Mouse (Mus musculus): ENCODE results near the gene 3100002H09Rik. TPM values are rescaled to one million over a fixed set of nuclear protein-coding genes. Genes with fewer than 3 reads are reported as not detected.

3100002H09Rik gene
- polyA plus RNA-seq, 1 experiment from 2014 or later = 0.84 TPM

DNA sequence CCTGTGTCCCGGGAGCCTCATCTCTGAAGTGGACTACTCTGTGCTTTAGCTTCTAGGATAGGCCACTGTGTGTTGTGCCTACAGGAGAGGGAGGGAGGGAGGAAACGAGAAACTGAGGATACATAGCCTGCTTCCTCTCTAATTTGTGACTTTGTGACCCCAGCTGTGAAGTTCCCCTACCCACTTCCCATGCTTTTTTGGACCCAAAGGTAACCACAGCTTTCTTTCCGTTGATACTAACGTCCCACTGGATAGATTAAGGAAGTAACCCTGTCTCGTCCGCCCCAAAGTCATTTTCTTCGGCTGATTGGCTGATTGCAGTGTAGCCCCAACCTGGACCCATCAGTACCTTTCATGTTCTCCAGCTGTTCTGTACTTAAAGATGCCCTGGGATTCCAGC is 29.9 kb downstream of the 3100002H09Rik start:
- Histone ChIP-seq H3K9me3 (ENCODE audit: control insufficient read depth, low read length) (no peaks in the 10 kb centered on the region), H3K27ac (replicated peaks; ENCODE audit: low read depth, low read length) (no peak overlapping the region), H3K4me1 (ENCODE audit: control insufficient read depth, insufficient read depth, low read length) (peaks cover 9% of the 10 kb centered on the region), H3K27me3 (ENCODE audit: control insufficient read depth, insufficient read depth, low read length) (peaks cover 8% of the 10 kb centered on the region), H3K4me3 (replicated peaks; ENCODE audit: low read depth, low read length) (no peak overlapping the region), H3K9ac (replicated peaks; ENCODE audit: low read length) (no peak overlapping the region), H3K4me2 (ENCODE audit: low read length) (no peak overlapping the region), H3K36me3 (ENCODE audit: control insufficient read depth, insufficient read depth, low read length) (no peaks in the 10 kb centered on the region)
- ATAC-seq (ENCODE audit: low FRiP score, low TSS enrichment) = no peak
- DNase-seq = no peak
- 89% methylated on average over 7 of the region's 7 CpGs for WGBS

DNA sequence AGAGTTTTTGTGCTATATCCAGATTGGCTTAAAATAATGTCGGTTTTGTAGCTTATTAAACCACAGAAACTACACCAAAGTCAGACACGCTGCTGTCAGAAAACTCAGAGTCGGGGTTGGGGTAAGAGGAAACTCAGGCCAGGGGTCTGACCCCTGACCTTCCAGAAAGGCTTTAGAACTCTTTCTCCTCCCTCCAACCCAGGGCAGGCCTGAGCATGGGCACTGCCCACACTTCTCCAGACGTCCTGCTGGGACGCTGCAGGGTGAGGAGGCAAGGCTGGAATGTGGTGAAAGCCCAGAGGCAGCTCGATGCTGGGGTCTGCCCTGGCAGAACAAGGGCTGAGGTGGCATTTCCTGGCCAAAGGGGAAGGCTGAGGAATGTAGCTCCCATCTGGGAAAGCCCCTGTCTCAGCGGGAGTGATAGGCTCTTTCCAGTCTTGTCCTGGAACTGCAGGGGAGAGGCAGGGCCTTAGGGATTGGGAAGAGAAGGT is 34.6 kb downstream of the 3100002H09Rik start:
- WGBS = 8% methylated on average over 7 of the region's 7 CpGs
- Histone ChIP-seq H3K36me3 (ENCODE audit: control insufficient read depth, insufficient read depth, low read length) (no peaks in the 10 kb centered on the region), H3K4me1 (ENCODE audit: control insufficient read depth, insufficient read depth, low read length) (peaks cover 18% of the 10 kb centered on the region), H3K9ac (replicated peaks; ENCODE audit: low read length) (peak overlapping the region; percentile 70; the same call in 1 of the 2 replicates), H3K4me3 (replicated peaks; ENCODE audit: low read depth, low read length) (peak overlapping the region; percentile 43), H3K9me3 (ENCODE audit: control insufficient read depth, low read length) (no peaks in the 10 kb centered on the region), H3K27me3 (ENCODE audit: control insufficient read depth, insufficient read depth, low read length) (peaks cover 22% of the 10 kb centered on the region), H3K4me2 (ENCODE audit: low read length) (peak overlapping the region; percentile 97), H3K27ac (replicated peaks; ENCODE audit: low read depth, low read length) (no peak overlapping the region)
- ATAC-seq (ENCODE audit: low FRiP score, low TSS enrichment) (no peak), DNase-seq (peak; percentile 15)

- DNase-seq (peak; percentile 72), ATAC-seq (ENCODE audit: low FRiP score, low TSS enrichment) (peak; percentile 46; the same call in 1 of the 2 replicates)
- peaks cover 22% of the 10 kb centered on the region for H3K27me3 ChIP-seq (ENCODE audit: control insufficient read depth, insufficient read depth, low read length)
- H3K4me2 ChIP-seq (ENCODE audit: low read length) = peak overlapping the region; percentile 97
- no peak overlapping the region for H3K27ac ChIP-seq (replicated peaks; ENCODE audit: low read depth, low read length)
- peak overlapping the region; percentile 43 for H3K4me3 ChIP-seq (replicated peaks; ENCODE audit: low read depth, low read length)
- under 1% methylated on average over 61 of the region's 61 CpGs for WGBS
- H3K4me1 ChIP-seq (ENCODE audit: control insufficient read depth, insufficient read depth, low read length) = peaks cover 18% of the 10 kb centered on the region
- H3K36me3 ChIP-seq (ENCODE audit: control insufficient read depth, insufficient read depth, low read length) = no peaks in the 10 kb centered on the region
- H3K9me3 ChIP-seq (ENCODE audit: control insufficient read depth, low read length) = no peaks in the 10 kb centered on the region
- peak overlapping the region; percentile 70 for H3K9ac ChIP-seq (replicated peaks; ENCODE audit: low read length)
Observed at GRCm38 (mm10) chr4:124575269-124575954, 35.2 kb downstream of the 3100002H09Rik start.

GRCm38 (mm10) chr4:124573586-124573985 is 37.0 kb downstream of the 3100002H09Rik start:
- no peak overlapping the region for H3K4me3 ChIP-seq (replicated peaks; ENCODE audit: low read depth, low read length)
- 72% methylated on average over 4 of the region's 4 CpGs for WGBS
- no peaks in the 10 kb centered on the region for H3K9me3 ChIP-seq (ENCODE audit: control insufficient read depth, low read length)
- H3K27ac ChIP-seq (replicated peaks; ENCODE audit: low read depth, low read length) = no peak overlapping the region
- DNase-seq (no peak), ATAC-seq (ENCODE audit: low FRiP score, low TSS enrichment) (no peak)
- peaks cover 22% of the 10 kb centered on the region for H3K27me3 ChIP-seq (ENCODE audit: control insufficient read depth, insufficient read depth, low read length)
- no peaks in the 10 kb centered on the region for H3K36me3 ChIP-seq (ENCODE audit: control insufficient read depth, insufficient read depth, low read length)
- peaks cover 21% of the 10 kb centered on the region for H3K4me1 ChIP-seq (ENCODE audit: control insufficient read depth, insufficient read depth, low read length)
- no peak overlapping the region for H3K9ac ChIP-seq (replicated peaks; ENCODE audit: low read length)
- H3K4me2 ChIP-seq (ENCODE audit: low read length) = no peak overlapping the region

GRCm38 (mm10) chr4:124570977-124571376 is 39.6 kb downstream of the 3100002H09Rik start:
- no peak overlapping the region for H3K4me3 ChIP-seq (replicated peaks; ENCODE audit: low read depth, low read length)
- no peaks in the 10 kb centered on the region for H3K9me3 ChIP-seq (ENCODE audit: control insufficient read depth, low read length)
- ATAC-seq (ENCODE audit: low FRiP score, low TSS enrichment) = no peak
- peaks cover 20% of the 10 kb centered on the region for H3K4me1 ChIP-seq (ENCODE audit: control insufficient read depth, insufficient read depth, low read length)
- no peaks in the 10 kb centered on the region for H3K36me3 ChIP-seq (ENCODE audit: control insufficient read depth, insufficient read depth, low read length)
- peaks cover 16% of the 10 kb centered on the region for H3K27me3 ChIP-seq (ENCODE audit: control insufficient read depth, insufficient read depth, low read length)
- no peak overlapping the region for H3K27ac ChIP-seq (replicated peaks; ENCODE audit: low read depth, low read length)
- no peak overlapping the region for H3K9ac ChIP-seq (replicated peaks; ENCODE audit: low read length)
- H3K4me2 ChIP-seq (ENCODE audit: low read length) = no peak overlapping the region
- DNase-seq = peak; percentile 26
- WGBS = 76% methylated on average over 9 of the region's 9 CpGs

DNA sequence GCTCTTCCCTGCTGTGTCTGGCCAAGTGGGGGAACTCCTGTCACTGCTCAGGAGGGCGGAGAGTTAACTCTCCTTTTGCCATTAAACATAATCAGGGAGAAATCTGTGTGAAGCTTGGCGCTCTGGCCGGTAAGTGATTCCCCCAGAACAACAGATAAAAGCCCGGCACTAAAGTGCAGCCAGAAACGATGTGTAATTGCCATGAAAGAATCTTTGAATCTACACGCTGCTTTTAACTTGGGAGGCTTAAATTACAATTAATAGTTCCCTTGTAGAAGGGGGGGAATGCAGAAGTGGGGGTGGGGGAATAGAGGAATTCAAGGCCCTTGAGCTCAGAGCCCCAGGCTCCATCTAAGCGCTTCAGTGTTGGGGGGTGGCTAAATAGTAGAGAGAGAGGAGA is 40.9 kb downstream of the 3100002H09Rik start:
- H3K27ac ChIP-seq (replicated peaks; ENCODE audit: low read depth, low read length) = no peak overlapping the region
- ATAC-seq (ENCODE audit: low FRiP score, low TSS enrichment) (no peak), DNase-seq (no peak)
- WGBS = 29% methylated on average over 7 of the region's 7 CpGs
- H3K27me3 ChIP-seq (ENCODE audit: control insufficient read depth, insufficient read depth, low read length) = peaks cover 9% of the 10 kb centered on the region
- H3K9ac ChIP-seq (replicated peaks; ENCODE audit: low read length) = no peak overlapping the region
- no peaks in the 10 kb centered on the region for H3K9me3 ChIP-seq (ENCODE audit: control insufficient read depth, low read length)
- H3K36me3 ChIP-seq (ENCODE audit: control insufficient read depth, insufficient read depth, low read length) = no peaks in the 10 kb centered on the region
- no peak overlapping the region for H3K4me3 ChIP-seq (replicated peaks; ENCODE audit: low read depth, low read length)
- no peak overlapping the region for H3K4me2 ChIP-seq (ENCODE audit: low read length)
- H3K4me1 ChIP-seq (ENCODE audit: control insufficient read depth, insufficient read depth, low read length) = peaks cover 9% of the 10 kb centered on the region; the same call in 1 of the 2 replicates

- no peaks in the 10 kb centered on the region for H3K36me3 ChIP-seq (ENCODE audit: control insufficient read depth, insufficient read depth, low read length)
- peaks cover 19% of the 10 kb centered on the region; the same call in 1 of the 2 replicates for H3K4me1 ChIP-seq (ENCODE audit: control insufficient read depth, insufficient read depth, low read length)
- DNase-seq (no peak), ATAC-seq (ENCODE audit: low FRiP score, low TSS enrichment) (no peak)
- no peaks in the 10 kb centered on the region for H3K9me3 ChIP-seq (ENCODE audit: control insufficient read depth, low read length)
- H3K9ac ChIP-seq (replicated peaks; ENCODE audit: low read length) = no peak overlapping the region
- no peaks in the 10 kb centered on the region for H3K27me3 ChIP-seq (ENCODE audit: control insufficient read depth, insufficient read depth, low read length)
- no peak overlapping the region for H3K4me3 ChIP-seq (replicated peaks; ENCODE audit: low read depth, low read length)
- WGBS = 34% methylated on average over 2 of the region's 2 CpGs
- H3K4me2 ChIP-seq (ENCODE audit: low read length) = no peak overlapping the region
- no peak overlapping the region for H3K27ac ChIP-seq (replicated peaks; ENCODE audit: low read depth, low read length)
Observed at GRCm38 (mm10) chr4:124563371-124563770, 47.2 kb downstream of the 3100002H09Rik start.

DNA sequence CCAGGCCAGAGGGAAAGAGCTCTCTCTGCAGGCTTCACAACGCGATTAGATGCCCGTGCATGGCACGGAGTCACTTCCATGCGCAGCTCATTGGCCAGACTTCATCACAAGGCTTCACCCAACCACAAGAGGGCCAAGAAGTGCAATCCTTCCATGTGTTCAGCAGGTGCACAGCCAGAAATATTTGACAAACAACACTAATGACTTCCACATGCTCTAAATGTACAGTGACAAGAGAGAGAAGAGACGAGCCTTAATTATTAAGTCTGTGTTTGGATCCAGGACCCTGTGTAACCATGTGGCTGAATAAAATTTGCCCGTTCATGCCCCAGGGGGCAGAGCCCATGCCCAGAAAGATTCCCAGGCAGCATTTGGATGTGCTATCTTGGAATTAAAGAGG is 47.9 kb downstream of the 3100002H09Rik start:
- DNase-seq (peak; percentile 64), ATAC-seq (ENCODE audit: low FRiP score, low TSS enrichment) (no peak)
- Histone ChIP-seq H3K4me2 (ENCODE audit: low read length) (no peak overlapping the region), H3K4me1 (ENCODE audit: control insufficient read depth, insufficient read depth, low read length) (peaks cover 19% of the 10 kb centered on the region; the same call in 1 of the 2 replicates), H3K4me3 (replicated peaks; ENCODE audit: low read depth, low read length) (no peak overlapping the region), H3K27me3 (ENCODE audit: control insufficient read depth, insufficient read depth, low read length) (no peaks in the 10 kb centered on the region), H3K27ac (replicated peaks; ENCODE audit: low read depth, low read length) (peak overlapping the region; percentile 55; the same call in 1 of the 2 replicates), H3K9me3 (ENCODE audit: control insufficient read depth, low read length) (no peaks in the 10 kb centered on the region), H3K36me3 (ENCODE audit: control insufficient read depth, insufficient read depth, low read length) (no peaks in the 10 kb centered on the region), H3K9ac (replicated peaks; ENCODE audit: low read length) (no peak overlapping the region)
- WGBS = 45% methylated on average over 7 of the region's 7 CpGs

Measured in midbrain, embryonic 14.5 days (tissue).